Mouse (Mus musculus): ENCODE data around the gene Tnip1. TPM values are rescaled to one million over a fixed set of nuclear protein-coding genes. Genes with fewer than 3 reads are reported as not detected.

The Tnip1 gene
- total and polyA plus RNA-seq, 3 experiments = 36.1 to 137 (median 67.8) TPM

DNA sequence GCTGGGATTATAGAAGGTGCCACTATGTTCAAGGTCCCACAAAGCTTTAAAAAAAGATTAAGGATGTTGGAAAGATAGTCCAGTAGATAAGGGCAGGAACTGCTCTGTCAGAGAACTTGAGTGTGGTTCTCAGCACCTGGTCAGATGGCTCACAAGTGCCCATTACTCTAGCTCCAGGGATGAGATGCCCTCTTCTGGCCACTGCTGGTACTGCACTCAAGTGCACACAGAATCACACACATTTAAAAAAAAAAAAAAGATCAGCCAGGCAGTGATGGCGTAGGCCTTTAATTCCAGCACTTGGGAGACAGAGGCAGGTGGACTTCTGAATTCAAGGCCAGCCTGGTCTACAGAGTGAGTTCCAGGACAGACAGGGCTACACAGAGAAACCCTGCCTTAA lies 25.3 kb upstream of the Tnip1 start:
- Histone ChIP-seq H3K4me1 (ENCODE audit: control insufficient read depth in 1 of 2, insufficient read depth in 2 of 2) (peaks cover 8 to 38% of the 10 kb centered on the region in 2 experiments), H3K27me3 (replicated peaks) (no peaks in the 10 kb centered on the region), H3K36me3 (replicated peaks in 1 of 2; ENCODE audit: control insufficient read depth in 1 of 2, insufficient read depth in 1 of 2, low read length in 1 of 2) (peaks cover 50 to 79% of the 10 kb centered on the region in 2 experiments), H3K4me3 (replicated peaks in 1 of 3; ENCODE audit: low read depth in 2 of 3, low read length in 2 of 3, poor library complexity in 1 of 3) (no peak overlapping the region), H3K79me2 (replicated peaks; ENCODE audit: control insufficient read depth, extremely low read depth, insufficient read depth, poor library complexity, severe bottlenecking) (no peaks in the 10 kb centered on the region), H3K9ac (ENCODE audit: insufficient read depth, low read depth) (no peak overlapping the region), H3K4me2 (ENCODE audit: insufficient read depth, low read depth, poor library complexity, severe bottlenecking) (no peak overlapping the region), H3K27ac (ENCODE audit: insufficient read depth, low read depth) (no peak overlapping the region), H3K9me3 (replicated peaks; ENCODE audit: low read length) (peaks cover 4% of the 10 kb centered on the region)
- TF ChIP-seq TCF12 (IDR thresholded peaks at IDR 0.05; ENCODE audit: low read depth, low read length) = no peak
- TF ChIP-seq RAD21 (IDR thresholded peaks at IDR 0.05; ENCODE audit: low read depth, low read length) = peak; percentile 13
- TF ChIP-seq SMC3 (IDR thresholded peaks at IDR 0.05; ENCODE audit: low read depth, low read length) = peak; percentile 39
- TF ChIP-seq ZNF384 (IDR thresholded peaks at IDR 0.05; ENCODE audit: low read depth, low read length) = peak; percentile 51; the same call in 1 of the 2 replicates
- peak; percentile 46 for TF ChIP-seq CTCF (conservative IDR thresholded peaks at IDR 0.05 in 1 of 2, IDR thresholded peaks at IDR 0.05 in 1 of 2; ENCODE audit: low read depth in 2 of 2, low read length in 2 of 2)
- peak; percentile 45 for DNase-seq (ENCODE audit: extremely low read depth)
- dilution Hi-C loops (cut with MboI; ENCODE audit: extremely low pct_ligation_motif_present, extremely low pct_unique_long_range_greater_than_20kb, low sequenced_read_pairs) (no loop called here), in situ Hi-C loops (cut with MboI; ENCODE audit: low pct_ligation_motif_present, low pct_unique_long_range_greater_than_20kb, low sequenced_read_pairs) (loop anchor here (5.0 kb wide), 1 partner anchor 101 kb away; no protein-coding TSS in a partner anchor)

DNA sequence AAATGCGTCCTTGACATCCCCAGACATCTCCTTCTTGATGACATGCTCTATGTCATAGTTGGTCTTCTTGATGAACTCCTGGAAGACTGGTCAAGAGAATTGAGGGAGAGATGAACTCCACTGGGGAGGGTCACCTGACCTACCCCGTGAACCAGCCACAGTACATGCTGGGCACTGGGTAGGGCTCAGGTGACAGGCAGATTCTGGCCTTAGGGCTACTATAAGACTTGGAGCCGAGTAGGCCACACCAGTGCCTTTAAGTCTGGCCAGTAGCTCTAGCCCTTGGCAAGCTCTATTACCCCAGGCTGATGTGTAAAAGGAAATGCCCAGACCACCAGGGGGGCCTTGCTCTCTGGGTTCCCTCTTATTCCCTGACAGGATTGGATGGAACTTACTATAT lies 22.4 kb upstream of the Tnip1 start:
- Histone ChIP-seq H3K27ac (ENCODE audit: insufficient read depth, low read depth) (no peak overlapping the region), H3K9me3 (replicated peaks; ENCODE audit: low read length) (peaks cover 14% of the 10 kb centered on the region), H3K27me3 (replicated peaks) (no peaks in the 10 kb centered on the region), H3K4me2 (ENCODE audit: insufficient read depth, low read depth, poor library complexity, severe bottlenecking) (no peak overlapping the region), H3K36me3 (replicated peaks in 1 of 2; ENCODE audit: control insufficient read depth in 1 of 2, insufficient read depth in 1 of 2, low read length in 1 of 2) (peaks cover 60 to 88% of the 10 kb centered on the region in 2 experiments), H3K9ac (ENCODE audit: insufficient read depth, low read depth) (no peak overlapping the region), H3K4me1 (ENCODE audit: control insufficient read depth in 1 of 2, insufficient read depth in 2 of 2) (peaks cover 8 to 29% of the 10 kb centered on the region in 2 experiments), H3K79me2 (replicated peaks; ENCODE audit: control insufficient read depth, extremely low read depth, insufficient read depth, poor library complexity, severe bottlenecking) (no peaks in the 10 kb centered on the region), H3K4me3 (replicated peaks in 1 of 3; ENCODE audit: low read depth in 2 of 3, low read length in 2 of 3, poor library complexity in 1 of 3) (no peak overlapping the region)
- in situ Hi-C loops (cut with MboI; ENCODE audit: low pct_ligation_motif_present, low pct_unique_long_range_greater_than_20kb, low sequenced_read_pairs) = loop anchor here (5.0 kb wide), 1 partner anchor 98 kb away; no protein-coding TSS in a partner anchor
- dilution Hi-C loops (cut with MboI; ENCODE audit: extremely low pct_ligation_motif_present, extremely low pct_unique_long_range_greater_than_20kb, low sequenced_read_pairs) = no loop called here
- DNase-seq (ENCODE audit: extremely low read depth) = no peak
- TF ChIP-seq ELF1 (IDR thresholded peaks at IDR 0.05; ENCODE audit: low read depth, low read length) = no peak

DNA sequence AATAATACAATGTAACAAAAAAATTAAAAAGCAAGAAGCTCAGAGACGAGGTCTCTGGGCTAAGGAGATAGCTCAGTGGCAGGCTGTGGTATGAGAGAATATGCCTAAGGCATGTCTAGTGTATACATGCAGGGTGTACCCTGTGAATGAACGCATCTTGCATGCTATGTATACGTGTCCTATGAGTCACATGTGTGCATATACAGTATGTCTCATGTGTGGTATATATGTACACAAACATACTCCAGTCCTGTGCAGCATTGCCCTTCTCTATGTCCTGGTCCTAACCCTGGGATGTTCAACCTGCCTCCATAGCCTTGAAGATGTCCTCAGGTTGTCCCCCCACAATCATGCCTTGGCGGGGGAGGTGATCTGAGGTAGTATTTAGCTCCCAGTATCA lies 21.9 kb upstream of the Tnip1 start:
- dilution Hi-C loops (cut with MboI; ENCODE audit: extremely low pct_ligation_motif_present, extremely low pct_unique_long_range_greater_than_20kb, low sequenced_read_pairs) (no loop called here), in situ Hi-C loops (cut with MboI; ENCODE audit: low pct_ligation_motif_present, low pct_unique_long_range_greater_than_20kb, low sequenced_read_pairs) (loop anchor here (5.0 kb wide), 1 partner anchor 52 kb away; no protein-coding TSS in a partner anchor)
- no peak for TF ChIP-seq TCF12 (IDR thresholded peaks at IDR 0.05; ENCODE audit: low read depth, low read length)
- no peak overlapping the region for H3K4me3 ChIP-seq (replicated peaks in 1 of 3; ENCODE audit: low read depth in 2 of 3, low read length in 2 of 3, poor library complexity in 1 of 3)
- H3K27ac ChIP-seq (ENCODE audit: insufficient read depth, low read depth) = no peak overlapping the region
- H3K27me3 ChIP-seq (replicated peaks) = no peaks in the 10 kb centered on the region
- no peak overlapping the region for H3K9ac ChIP-seq (ENCODE audit: insufficient read depth, low read depth)
- no peaks in the 10 kb centered on the region for H3K79me2 ChIP-seq (replicated peaks; ENCODE audit: control insufficient read depth, extremely low read depth, insufficient read depth, poor library complexity, severe bottlenecking)
- no peak overlapping the region for H3K4me2 ChIP-seq (ENCODE audit: insufficient read depth, low read depth, poor library complexity, severe bottlenecking)
- peaks cover 60 to 88% of the 10 kb centered on the region in 2 experiments for H3K36me3 ChIP-seq (replicated peaks in 1 of 2; ENCODE audit: control insufficient read depth in 1 of 2, insufficient read depth in 1 of 2, low read length in 1 of 2)
- peaks cover 14% of the 10 kb centered on the region for H3K9me3 ChIP-seq (replicated peaks; ENCODE audit: low read length)
- H3K4me1 ChIP-seq (ENCODE audit: control insufficient read depth in 1 of 2, insufficient read depth in 2 of 2) = peaks cover 5 to 24% of the 10 kb centered on the region in 2 experiments
- DNase-seq (ENCODE audit: extremely low read depth) = no peak
